Mouse (Mus musculus): ENCODE measurements around the gene Hist1h4f.
"Not testable (repeated sequence)": the region's sequence is repeated elsewhere in the genome, so short reads cannot be mapped to it uniquely, and the experiment has no call there.

Gene Hist1h4f

DNA sequence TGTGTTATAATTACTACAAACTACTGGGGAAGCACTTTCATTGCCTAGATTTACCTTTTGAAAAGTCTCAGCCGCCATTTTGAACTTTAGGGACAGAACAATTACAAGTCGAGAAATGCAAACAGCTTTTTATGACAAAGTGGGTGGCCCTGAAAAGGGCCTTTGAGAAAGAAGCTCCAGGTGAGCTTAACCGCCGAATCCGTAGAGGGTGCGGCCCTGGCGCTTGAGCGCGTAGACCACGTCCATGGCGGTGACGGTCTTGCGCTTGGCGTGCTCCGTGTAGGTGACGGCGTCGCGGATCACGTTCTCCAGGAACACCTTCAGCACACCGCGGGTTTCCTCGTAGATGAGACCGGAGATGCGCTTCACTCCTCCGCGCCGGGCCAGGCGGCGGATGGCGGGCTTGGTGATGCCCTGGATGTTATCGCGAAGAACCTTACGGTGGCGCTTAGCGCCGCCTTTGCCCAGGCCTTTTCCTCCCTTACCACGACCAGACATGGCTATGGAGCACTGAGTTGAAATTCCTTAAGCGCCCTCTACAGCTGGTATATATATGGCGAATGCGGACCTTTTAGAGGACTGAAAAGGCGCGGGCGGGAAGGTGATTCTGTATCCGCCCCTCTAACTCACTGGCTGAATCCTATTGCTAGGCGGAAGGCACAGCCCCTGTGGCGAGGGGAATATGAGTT, at the start of gene Hist1h4f:
Gene Hist1h4f, minus strand, starts transcription at position 503 of the 689 bp plus-strand sequence.
- peak; percentile 92 for DNase-seq (ENCODE audit: low read depth, low spot score)

DNA sequence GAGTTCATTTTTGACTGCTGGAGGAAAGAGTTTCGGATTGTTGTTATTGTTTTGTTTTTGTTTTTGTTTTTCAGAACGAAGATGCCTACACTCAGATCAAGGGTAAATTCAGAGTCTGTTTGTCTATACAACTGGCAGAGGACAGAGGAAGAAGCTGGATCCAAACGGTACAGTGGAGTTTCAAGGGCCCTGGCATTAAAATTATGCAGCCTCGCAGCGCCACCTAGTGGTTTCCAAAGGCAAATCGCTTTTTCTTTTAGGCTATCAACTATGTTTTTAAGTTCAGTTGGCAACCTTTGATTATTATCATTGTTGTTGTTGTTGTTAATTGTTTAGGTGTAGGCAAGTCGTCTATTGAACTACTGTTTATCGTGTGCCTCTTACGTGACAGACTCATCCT, 46.5 kb upstream of the Hist1h4f start:
- no peak for DNase-seq (ENCODE audit: low read depth, low spot score)

DNA sequence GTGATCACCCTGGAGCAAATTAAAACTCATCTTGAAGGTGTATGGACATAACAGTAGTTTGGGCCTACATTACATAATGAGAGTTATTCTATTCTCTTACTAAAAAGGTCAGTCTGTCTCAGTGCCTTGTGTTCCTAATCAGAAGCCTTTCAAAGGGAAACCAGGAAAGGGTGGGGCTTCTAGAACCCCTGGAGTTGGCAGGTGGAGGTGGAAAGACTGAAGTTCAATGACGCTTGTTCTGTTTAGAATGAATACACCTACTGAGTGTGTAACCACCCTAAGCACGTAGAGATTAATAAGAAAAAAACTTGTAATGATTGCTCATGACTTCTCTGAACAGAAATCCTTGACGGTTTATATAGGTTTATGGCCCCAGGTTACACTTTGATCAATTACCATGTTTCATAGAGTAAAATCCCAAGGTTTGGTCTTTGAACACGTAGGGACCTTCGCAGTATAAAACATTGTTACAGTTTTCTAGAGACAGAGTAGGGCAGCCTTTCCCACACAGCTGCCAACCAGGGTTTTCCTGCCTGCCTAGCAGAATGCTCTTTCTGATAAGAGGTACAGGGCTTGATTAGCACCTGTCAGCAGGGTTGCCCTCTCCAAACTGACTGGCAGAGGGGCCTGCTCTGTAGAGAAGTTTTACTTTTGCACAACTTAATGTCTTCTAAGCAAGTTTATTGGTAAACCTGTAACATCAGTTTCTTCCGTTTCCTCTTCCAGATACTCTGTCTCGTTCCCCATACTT, 44.3 kb upstream of the Hist1h4f start:
- no peak for DNase-seq (ENCODE audit: low read depth, low spot score)

DNA sequence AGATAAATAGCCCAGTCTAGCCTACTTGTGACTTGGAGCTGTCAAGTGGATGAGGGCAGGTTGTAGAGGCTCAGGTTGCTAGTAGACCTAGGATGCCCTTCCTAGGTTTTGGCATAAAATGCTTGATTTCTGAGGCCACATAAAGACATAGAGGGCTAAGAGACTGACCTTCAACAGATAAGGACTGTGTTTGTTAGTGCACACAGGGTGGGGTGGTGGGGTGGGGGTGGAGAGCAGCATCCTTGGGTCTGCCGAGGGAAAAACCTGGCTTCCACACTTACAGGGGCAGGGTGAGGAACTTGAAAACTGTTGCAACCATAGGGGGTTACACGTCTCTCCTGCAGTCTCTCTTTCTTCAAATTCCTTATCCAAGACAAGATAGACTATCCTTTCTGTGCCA, 43.7 kb upstream of the Hist1h4f start:
- no peak for DNase-seq (ENCODE audit: low read depth, low spot score)

DNA sequence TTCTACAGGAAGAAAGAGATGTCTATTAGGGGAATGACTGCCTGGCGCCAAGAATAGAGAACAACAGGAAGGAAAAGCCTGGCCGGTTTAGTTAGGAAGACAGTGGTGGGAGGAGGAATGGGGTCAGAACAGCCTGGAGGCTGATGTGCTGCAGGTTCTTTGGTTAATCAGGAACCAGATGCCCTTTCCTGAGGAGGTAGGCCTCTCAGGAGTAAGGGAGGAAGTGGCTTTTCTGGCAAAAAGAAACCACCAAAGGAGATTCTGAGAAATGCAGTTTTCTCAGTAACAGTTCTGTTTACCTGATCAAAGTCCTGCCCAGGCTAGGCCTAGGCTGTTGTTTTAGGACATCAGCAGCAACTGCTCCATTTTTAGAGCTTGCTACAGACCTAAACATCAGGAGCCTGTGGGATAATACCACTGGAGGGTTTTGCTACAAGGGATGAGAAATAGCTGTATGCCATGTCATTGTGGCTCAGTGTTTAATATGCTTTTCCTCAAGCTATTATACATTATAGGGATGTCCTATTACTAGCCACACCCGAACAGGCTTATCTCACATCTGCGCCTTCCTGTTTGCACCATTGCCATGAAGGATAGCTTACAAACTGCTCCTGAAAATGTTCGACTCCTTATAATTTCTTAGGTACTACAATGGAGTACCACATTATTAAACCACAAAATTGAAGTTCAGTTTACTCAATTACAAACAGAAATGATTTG, 41.8 kb upstream of the Hist1h4f start:
- DNase-seq (ENCODE audit: low read depth, low spot score), result no peak

DNA sequence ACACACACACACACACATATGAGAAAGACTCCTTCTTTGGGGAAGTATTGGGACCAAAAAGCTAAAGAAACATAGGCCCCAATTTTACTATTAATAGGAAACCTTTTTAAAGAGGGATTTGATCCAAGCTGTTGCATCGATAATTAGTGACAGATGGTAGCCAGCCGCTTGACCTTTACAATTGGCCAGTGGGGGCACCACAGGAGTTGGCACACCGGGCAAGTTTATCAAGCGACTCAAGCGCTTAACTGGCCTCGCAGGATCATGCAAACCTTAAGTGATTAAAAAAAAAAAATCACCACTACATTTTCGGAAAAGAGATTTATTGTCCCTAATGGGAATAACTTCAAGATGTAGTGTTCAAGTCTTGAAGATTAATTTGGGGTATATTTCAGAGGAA, 41.2 kb upstream of the Hist1h4f start:
- DNase-seq (ENCODE audit: low read depth, low spot score), result no peak

DNA sequence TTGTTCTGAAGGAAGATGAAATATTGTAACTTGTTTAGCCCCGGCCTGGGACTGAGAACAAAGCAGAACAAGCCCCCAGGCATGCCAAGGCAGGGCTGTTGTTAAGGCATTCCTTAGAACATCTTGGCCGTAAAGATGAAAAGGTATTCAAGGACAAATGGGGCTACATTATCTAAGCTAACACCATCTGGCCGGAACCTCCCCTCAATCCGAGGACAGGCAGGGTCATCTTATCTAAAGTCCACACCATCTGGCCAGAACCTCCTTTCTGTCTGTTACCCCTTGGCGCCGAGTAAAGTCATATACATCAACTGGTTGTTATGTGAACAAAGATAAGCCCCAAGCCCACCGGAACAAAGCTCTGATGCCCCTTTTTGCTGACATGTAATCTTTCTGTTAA, 40.4 kb upstream of the Hist1h4f start:
- not testable (repeated sequence) for DNase-seq (ENCODE audit: low read depth, low spot score)

DNA sequence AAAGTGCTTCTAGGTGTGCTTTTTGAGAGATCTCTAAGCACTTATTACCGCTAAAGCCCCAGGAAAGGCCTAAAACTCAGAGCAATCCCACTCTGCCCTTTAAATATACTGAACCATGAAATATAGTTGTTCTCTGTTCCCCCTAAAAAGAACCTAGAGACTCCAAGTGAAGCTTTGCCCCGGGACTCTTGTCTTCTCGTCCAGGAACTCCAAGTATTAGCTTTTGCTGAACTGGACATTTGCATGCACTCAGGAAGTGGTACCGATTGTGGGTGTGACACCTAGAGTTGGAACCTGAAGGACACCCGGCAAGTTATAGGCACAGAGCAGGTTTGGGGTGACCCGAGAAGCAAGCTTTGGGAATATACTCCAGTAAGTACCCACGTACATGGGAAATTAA, 39.8 kb upstream of the Hist1h4f start:
- no peak for DNase-seq (ENCODE audit: low read depth, low spot score)

DNA sequence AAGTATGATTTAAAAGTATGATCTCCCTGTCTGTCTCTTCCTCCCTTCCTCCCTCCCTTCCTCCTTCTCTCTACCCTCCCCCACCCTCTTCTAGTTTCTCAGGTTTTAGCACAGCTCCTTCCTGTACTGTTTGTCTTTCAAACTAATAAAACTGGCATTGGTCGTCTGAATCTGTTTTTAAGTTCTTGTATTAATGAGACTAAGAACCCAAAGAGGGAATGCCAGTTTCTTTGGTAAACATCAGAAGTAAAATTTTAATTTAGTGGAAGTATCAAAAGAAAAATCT, 35.4 kb upstream of the Hist1h4f start:
- no peak for DNase-seq (ENCODE audit: low read depth, low spot score)

DNA sequence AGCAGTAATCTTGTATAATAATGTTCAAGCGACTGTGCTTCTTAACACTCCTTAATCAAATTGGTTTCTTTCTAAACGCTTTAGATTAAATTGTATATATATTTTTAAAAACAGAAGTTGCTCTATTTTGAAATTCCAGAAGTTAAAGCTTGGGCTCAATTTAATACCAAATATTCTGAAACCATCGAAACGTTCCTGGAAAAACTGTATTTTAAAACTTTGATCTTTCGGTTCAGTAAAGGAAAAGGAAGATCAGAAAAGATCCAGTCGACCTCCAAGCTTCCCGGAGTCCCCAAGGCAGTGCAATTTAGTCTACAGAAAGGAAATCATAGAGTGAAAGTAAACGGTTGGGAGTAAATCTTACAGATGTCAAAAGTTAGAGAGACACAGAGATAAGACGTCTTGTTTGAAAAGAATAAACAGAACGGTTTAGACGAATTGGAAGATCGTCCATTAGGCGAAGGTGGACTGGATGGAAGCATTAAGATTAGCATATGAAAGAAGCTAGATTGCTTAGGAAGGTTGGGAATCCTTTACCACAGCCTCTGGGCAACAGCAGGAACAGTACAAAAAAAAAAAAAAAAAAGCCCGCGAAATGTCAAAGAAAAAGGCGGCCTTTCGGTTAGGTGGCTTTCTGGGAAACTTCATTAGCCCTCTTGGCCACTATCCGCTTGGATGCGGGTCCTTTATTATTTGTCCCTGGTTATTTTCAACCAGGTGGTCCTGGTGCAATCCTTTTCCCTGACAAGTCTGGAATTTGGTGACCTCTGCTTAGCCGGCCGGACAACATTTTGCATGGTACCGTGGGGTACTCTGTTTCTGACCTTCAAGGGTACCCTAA, 34.9 kb upstream of the Hist1h4f start:
- no peak for DNase-seq (ENCODE audit: low read depth, low spot score)

DNA sequence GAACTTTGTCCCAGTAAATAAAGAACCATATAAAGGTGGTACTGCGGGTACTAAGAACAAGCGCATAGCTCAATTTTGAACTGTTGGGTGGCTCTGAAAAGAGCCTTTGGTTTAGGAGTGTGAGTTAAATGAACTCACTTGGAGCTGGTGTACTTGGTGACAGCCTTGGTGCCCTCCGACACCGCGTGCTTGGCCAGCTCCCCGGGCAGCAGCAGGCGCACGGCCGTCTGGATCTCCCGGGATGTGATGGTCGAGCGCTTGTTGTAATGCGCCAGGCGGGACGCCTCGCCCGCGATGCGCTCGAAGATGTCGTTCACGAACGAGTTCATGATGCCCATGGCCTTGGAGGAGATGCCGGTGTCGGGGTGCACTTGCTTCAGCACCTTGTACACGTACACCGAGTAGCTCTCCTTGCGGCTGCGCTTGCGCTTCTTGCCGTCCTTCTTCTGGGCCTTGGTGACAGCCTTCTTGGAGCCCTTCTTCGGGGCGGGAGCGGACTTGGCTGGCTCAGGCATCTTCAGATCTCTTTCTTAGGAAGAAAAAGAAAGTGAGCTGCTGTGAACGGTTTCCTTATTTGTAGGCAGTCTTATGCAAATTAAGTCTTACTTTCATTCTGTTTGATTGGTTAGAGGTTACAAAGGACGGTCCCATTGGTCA, 34.1 kb upstream of the Hist1h4f start:
- DNase-seq (ENCODE audit: low read depth, low spot score), result peak; percentile 83

DNA sequence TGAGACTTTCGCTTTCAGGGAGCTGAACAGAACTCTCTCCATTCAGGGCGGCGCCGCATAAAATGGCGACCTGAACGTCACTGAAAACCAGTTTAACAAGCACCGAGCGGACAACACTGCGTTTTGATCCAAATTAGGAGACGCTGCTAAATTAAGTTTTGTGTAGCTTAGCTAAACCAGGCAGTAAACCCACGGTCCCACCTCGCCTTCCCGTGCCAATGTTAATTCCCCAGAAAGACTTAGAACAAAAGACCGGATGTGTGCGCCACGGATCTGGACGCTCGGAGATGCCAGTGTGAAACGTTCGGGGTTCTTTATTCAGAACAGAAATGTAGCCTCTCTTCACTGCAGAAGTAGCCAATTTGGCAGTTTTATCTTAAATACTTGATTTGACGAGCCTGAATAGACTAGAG, 33.6 kb upstream of the Hist1h4f start:
- DNase-seq (ENCODE audit: low read depth, low spot score), result no peak

DNA sequence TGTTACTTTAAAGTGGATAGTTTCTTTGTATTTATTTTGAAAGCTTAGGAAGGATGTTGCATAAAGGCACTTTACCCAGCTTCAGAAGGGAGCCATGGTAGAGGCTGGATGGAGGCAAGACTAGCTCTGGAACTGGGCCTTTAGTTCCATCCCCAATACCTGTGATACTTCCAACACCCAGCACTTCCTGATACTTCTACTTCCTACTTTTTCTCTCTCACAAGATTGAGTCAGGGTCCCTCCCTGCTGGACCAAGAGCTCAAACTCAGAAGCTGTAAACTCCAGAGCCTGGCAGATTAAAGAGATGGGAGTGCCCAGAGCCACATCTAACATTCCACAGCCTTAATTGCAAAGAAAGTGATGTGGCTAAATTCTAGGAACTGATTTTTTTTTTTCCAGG, 32.9 kb upstream of the Hist1h4f start:
- DNase-seq (ENCODE audit: low read depth, low spot score), result no peak

DNA sequence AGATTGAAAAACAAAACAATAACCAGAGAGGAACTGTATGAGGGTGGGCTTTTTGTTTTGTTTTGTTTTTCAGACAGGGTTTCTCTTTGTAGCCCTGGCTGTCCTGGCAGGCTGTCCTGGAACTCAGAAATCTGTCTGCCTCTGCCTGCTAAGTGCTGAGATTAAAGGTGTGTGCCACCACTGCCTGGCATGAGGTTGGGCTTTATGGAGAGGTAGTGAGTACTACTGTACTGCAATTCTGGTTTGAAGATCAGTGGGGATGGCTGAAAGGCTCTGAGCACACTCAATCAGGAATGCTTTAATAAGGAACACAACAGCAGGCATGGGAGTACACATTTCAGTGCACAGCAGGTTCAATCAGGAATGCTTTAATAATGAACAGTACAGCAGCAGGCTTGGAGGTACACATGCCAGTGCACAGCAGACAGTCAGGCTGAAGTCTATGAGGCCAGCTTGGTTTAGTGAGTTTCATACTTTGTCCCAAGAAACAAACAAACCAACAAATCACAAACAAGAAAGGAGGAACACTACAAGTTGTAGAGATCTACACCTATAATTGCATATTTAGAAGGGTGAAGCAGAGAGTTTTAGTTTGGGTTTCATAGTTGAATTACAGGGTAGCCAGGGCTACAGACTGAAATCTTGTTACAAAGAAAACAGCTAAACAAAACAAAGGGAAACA, 32.1 kb upstream of the Hist1h4f start:
- DNase-seq (ENCODE audit: low read depth, low spot score), result no peak

DNA sequence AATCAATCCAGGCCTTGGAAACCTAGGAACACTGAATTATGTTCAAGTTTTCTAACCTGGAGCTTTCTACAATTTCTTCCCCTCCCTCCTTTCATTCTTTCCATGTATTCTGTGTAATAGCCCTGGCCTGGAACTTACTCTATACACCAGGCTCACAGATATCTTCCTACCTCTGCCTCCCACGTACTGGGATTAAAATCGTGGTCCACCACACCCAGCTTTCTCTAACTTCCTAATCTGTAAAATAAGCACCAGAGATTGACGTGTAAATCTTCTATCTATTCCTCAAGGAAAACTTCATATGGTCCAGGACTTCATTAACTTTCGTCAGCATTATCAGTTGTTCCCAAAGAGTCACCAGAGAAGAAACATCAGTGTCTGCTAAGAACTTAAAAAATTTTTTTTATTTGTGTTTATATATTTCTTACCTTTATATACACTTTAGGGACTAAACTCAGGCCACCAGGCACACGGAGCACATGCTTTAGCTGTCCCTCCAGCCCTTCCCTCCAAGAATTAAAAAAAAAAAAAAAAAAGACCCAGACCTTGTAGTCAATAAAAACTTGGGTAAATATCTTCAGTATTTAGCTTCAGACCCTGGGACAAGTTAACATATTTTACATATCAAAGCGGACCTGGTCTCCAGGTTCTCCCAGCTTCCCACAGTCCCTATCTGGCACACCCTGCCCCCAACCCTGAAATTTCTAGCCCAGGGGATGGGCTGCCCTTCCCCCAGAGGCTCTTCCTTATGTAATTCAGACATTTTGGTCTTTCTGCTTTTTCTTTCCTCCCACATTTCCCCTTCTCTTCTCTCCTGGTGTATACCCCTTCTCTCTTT, 31.0 kb upstream of the Hist1h4f start:
- DNase-seq (ENCODE audit: low read depth, low spot score), result no peak

DNA sequence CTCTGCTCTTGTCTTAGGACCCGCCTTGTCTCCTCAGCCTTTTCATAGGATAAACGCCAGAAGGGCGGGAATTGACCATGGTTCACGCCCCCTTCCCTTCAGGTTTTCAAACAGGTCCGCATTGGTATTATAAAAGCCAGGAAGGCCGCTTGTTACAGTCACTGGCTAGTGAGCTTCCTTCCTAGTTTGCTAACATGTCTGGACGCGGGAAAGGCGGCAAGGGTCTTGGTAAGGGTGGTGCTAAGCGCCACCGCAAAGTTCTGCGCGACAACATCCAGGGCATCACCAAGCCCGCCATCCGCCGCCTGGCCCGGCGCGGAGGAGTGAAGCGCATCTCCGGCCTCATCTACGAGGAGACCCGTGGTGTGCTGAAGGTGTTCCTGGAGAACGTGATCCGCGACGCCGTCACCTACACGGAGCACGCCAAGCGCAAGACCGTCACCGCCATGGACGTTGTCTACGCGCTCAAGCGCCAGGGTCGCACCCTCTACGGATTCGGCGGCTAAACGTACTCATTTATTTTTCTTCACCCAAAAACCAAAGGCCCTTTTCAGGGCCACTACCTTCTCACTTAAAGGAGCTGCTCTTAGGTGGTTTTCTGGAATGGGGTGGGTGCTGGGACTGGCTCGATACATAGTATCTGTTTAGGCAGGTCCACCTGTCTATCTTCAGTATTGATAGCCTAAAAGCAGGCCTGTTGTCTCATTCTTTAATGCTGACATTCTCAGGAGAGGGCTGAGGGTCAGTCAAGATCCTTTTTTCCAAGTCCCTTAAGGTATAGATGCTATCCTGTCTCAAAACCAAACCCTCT, 30.2 kb upstream of the Hist1h4f start, which contains the start of gene Hist1h4d:
Gene Hist1h4d, plus strand, starts transcription at position 191 of the 811 bp plus-strand sequence.
- DNase-seq (ENCODE audit: low read depth, low spot score), result peak; percentile 95

DNA sequence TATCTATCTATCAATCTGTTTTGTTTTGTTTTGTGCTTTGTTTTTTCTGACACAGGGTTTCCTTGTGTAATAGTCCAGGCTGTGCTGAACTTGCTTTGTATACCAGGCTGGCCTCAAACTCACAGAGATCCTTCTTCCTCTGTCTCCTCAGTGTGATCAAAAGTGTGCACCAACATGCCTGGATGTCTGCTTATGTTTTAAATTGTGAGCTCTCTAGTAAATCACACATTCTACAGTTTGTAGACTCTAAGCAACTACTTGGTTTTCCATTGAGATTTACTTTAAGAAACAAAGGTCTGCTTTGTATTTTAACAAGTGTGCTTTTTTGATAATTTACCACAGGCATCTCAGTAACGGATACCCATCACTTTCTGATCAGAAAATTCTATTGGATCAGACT, 26.4 kb upstream of the Hist1h4f start:
- DNase-seq (ENCODE audit: low read depth, low spot score), result no peak

DNA sequence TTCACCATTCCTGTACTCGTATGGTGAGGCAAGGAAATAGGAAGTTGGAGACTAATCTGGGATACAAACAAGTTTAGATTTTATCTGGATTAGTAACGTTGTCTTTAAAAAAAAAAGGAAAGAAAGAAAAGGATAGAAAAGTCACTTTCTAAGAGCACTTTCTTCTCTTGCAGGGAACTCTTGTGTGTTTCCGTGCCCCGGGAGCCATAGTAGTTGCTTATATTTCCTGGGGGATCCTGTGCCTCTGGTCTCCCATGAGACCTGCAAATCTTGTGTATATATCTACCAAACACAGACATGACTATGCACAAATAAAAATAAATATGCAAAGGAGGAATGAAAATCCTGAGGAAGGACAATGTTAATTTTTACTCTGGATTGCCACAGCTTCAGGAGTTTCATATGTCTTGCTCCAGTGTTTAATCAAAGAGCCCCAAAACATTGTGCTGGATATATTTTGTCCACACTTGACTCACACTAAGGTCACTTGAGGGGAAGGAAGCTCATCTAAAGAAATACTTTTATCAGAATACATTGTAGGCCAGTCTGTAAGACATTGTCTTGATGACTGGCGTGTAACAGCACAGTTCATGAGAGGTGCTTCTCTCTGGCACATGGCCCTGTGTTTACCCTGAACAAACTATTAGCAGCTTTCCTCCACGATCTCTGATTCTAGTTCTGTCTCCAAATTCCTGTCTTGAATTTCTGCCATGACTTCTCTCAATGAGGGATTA, 25.6 kb upstream of the Hist1h4f start:
- DNase-seq (ENCODE audit: low read depth, low spot score), result no peak
